Mouse (Mus musculus): ENCODE measurements around the gene 4930595D18Rik. TPM values are rescaled to one million over a fixed set of nuclear protein-coding genes. Genes with fewer than 3 reads are reported as not detected.
A peak's percentile ranks its signal among the peaks of the same experiment; 100 is the strongest.

The 4930595D18Rik gene
- total RNA-seq (2015; ENCODE audit: low replicate concordance) (not detected in 2 replicates), total RNA-seq (2017; ENCODE audit: low replicate concordance) (not detected in 2 replicates)

DNA sequence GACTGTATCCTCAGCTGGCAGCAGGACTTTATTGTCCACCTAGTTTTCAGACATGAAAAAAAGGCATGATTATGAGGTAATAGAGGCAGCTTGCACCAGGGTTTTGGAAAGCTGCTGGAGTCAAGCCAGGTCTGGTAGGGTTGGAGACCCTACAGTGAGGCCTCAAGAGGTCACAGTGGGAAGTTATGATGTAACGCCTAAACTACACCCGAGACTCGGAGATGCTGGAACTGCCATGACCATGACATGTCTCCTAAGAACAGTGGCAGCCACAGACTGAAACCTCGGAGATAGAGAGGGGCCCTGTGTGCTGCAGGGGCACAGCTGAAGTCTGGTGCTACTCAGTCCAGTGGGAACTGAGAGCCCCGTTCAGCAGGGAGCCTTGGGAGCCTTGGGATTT is at the start of gene 4930595D18Rik:
TSS of gene 4930595D18Rik (minus strand) at position 16 of the 400 bp plus-strand sequence.
- no peak for ATAC-seq (replicated peaks; ENCODE audit: low FRiP score, poor library complexity, severe bottlenecking)

DNA sequence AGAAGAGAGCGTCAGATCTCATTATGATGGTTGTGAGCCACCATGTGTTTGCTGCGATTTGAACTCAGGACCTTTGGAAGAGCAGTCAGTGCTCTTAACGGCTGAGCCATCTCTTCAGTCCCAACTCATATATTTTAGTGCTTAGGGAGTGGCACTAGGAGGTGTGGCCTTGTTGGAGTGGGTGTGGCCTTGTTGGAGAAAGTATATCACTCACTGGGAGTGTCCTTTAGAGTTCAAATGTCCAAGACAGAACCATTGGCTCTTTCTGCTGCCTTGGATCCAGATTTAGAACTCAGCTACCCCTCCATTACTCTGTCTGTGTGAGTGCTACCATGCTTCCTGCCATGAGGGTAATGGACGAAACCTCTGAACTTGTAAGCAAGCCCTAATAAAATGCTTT is 49.5 kb upstream of the 4930595D18Rik start:
- no peak for ATAC-seq (replicated peaks; ENCODE audit: low FRiP score, poor library complexity, severe bottlenecking)

DNA sequence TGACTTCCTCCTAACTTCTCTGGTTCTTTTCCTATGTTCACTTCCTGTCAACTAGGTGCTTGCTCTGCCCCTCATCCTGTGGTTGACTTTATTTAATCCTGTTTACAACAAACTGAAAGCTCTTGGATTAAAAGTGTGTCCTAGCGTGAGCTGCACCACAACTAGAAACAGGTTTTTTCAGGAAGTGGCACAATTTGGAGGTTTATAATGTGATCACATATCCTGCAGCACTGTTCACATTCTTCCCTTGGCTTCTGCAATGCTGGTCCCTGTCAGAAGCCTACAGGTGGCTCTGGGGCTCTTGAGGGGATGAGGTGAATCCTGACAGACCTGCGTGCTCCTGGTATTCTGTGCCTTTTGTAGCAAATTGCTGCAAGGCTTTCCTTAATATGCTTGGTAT is 46.5 kb upstream of the 4930595D18Rik start:
- ATAC-seq (replicated peaks; ENCODE audit: low FRiP score, poor library complexity, severe bottlenecking): no peak

DNA sequence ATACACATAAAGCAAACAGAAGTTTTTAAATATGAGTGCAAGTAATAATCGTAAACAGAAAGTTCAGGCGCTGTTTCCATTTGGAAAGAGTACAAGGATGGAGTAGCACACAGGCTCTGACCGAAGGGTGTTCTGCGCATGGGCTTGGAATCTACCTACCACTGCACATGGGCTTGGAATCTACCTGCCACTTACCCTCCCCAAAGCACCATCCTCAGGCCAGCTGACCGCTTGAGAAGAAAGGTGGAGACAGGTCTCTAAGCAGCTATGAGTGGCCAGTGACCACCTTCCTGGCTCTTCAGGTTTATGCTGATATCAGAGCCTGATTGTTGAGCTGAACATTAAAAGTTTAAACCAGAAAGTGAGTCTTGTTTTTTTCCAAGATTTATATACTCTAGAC is 44.2 kb upstream of the 4930595D18Rik start:
- no peak for ATAC-seq (replicated peaks; ENCODE audit: low FRiP score, poor library complexity, severe bottlenecking)

DNA sequence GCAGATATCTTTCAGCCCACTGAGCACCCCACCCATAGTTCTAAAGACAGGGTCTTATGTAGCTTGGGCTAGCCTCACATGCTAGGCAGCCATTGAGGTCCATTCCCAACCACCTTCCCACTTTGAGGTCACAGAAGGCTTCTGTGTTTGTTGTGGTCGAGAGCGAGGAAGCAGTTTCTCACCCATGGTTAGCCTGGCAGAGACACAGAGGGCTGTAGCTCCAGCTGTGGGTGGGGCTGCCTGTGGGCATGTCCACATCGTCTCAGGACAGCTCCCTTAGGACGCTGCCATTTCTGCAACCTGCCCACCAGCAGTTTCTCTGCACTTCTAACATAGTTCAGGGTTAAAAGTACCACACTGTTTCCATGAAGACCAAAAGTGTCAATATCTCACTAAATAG is 43.1 kb upstream of the 4930595D18Rik start:
- no peak for ATAC-seq (replicated peaks; ENCODE audit: low FRiP score, poor library complexity, severe bottlenecking)

DNA sequence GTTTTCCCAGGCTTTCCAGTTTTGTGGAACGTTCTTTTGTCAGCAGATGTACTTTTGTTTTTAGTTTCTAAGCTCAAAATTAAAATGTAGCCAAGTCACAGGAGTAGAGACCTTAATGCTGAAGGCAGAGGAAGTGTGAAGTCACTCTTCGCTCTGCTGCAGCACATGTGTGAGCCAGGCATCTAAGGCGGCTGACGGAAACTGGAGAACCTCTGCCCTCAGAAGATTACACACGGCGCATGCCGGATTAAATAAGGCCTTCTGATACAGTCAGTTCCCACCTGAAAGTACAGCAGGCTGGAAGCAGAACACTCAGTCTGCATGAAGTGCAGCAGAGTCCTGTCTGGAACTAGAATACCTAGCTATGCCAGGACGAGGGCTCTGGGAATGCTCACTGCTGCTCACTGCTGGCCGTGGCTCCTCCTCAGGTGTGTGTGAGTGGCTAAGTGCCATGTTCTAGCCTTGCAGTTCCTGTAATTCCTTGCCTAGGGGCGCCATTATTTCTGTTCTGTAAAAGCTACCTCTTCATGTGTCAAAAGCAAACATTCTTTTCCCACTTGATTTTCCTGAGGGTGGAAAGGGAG is 41.0 kb upstream of the 4930595D18Rik start:
- ATAC-seq (replicated peaks; ENCODE audit: low FRiP score, poor library complexity, severe bottlenecking): no peak

DNA sequence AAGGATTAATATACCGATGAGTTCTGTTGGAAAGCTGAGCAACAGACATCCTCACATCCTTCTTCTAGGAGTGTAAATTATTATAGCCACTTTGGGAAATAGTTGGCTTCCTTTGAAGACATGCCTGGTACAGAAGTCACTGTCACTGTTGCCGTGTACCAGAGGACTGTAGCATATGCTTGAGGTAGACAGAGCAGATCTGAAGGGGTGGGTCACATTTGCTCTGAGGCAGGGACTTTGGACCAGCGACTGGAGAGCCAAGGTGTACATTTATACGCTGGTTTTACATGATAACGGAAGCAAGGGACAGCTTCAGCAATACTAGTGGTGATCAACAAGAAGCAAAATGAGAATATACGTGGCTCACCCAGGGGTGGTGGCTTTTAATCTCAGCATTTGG is 34.6 kb upstream of the 4930595D18Rik start:
- ATAC-seq (replicated peaks; ENCODE audit: low FRiP score, poor library complexity, severe bottlenecking): no peak

DNA sequence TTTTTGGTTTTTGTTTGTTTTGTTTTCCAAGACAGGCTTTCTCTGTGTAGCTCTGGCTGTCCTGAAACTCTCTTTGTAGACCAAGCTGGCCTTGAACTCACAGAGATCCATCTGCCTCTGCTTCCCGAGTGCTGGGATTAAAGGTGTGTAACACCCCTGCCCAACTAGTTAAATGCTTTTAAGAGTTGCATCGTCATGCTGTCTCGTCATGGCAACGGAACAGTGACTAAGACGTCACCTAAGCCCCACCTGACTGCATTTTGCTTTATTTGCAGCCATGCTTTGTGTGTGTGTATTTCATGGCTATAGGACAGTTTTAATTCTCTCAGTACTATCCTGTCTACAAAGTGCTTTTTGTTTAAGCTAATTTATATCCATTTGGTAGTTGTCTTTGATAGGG is 27.4 kb upstream of the 4930595D18Rik start:
- no peak for ATAC-seq (replicated peaks; ENCODE audit: low FRiP score, poor library complexity, severe bottlenecking)

DNA sequence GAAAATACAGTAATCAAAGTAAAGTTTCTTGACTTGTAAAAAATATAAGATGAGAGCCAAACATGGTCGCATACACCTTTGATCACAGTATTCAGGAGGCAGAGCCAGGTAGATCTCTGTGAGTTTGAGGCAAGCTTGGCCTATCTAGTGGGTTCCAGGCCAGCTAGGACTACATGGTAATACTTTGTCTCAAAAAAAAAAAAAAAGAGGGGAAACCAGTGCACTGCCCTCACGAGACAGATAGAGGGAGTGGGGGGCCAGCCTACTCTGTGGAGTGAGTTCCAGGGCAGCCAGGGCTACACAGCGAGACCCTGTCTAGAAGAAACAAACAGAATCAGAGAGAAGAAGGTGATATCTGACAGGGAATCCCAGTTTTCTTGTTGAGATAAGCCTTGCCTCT is 23.4 kb upstream of the 4930595D18Rik start:
- ATAC-seq (replicated peaks; ENCODE audit: low FRiP score, poor library complexity, severe bottlenecking): no peak

DNA sequence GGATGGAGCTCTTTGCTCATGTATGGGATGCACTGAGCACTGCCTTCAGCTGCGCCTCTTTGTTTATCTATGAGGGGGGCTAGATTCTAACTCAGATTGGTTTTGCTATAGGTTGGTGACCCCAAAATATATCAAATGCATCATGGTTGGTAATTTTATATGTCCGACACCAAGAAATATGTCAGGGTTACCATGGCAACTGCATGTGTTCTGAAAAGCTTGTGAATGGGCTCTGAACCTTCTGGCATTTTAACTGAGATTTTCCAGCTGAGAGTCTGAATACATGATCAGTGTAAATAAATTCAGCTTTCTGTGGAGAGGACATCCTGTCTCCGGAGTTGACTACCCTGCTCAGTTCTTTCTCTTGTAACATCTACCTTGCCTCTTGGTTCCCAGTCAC is 19.7 kb upstream of the 4930595D18Rik start:
- no peak for ATAC-seq (replicated peaks; ENCODE audit: low FRiP score, poor library complexity, severe bottlenecking)

DNA sequence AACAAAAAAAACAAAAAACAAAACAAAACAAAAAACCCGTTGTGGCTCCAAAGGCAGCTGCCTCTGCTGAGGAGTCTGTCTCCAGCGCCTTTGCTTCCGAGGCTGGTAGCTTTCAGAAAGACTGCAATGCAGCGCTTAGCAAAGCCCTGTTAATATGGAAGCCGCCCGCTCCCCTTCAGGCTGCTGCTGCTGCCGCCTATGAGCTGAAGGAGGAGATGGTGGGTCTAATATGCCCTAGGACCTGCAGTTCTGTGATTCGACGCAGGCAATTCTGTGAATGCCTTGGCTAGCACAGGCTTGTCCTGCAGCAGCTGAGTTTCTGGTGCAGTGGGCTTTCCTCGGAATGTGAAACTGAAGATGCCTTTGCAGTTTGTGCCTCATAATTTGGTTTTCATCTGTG is 18.8 kb upstream of the 4930595D18Rik start:
- no peak for ATAC-seq (replicated peaks; ENCODE audit: low FRiP score, poor library complexity, severe bottlenecking)

DNA sequence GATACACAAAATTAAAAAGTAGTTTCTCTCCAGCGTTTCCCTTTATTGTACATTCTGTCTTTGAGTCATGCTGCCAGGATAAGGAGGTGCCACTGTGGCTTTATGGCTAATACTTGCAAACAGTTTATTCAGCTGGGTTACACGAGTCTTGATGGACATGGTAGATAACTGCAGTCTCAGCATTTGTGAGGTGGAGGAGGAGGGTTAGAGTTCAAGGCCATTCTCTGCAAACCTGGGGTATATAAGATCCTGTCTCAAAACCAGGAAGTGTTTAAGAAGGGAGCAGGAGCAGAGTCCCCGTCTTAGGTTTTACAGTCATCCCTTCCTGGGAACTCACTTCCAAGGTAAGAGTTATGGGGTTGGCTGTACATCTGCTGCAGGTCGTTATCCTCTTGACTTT is 12.3 kb upstream of the 4930595D18Rik start:
- ATAC-seq (replicated peaks; ENCODE audit: low FRiP score, poor library complexity, severe bottlenecking): no peak

DNA sequence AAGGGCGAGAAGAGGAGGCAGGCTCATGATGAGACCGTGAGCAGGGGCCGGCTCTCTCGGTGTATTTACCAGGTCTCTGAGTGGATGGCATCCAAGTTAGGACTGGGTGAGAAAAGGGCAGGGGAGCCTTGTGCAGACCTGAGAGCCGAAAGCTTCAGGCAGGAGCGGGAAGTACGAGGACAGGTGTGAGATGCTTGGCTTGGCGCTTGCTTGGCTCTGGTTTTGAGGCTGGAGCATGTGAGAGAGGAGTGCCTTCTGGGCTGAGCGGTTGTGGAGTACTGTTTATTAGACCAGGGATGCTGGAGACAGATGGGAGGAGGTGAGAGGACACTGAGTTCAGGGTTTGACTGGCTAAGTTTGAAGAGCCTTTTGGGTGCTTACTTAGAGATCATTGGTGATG is 9.0 kb upstream of the 4930595D18Rik start:
- ATAC-seq (replicated peaks; ENCODE audit: low FRiP score, poor library complexity, severe bottlenecking): no peak

DNA sequence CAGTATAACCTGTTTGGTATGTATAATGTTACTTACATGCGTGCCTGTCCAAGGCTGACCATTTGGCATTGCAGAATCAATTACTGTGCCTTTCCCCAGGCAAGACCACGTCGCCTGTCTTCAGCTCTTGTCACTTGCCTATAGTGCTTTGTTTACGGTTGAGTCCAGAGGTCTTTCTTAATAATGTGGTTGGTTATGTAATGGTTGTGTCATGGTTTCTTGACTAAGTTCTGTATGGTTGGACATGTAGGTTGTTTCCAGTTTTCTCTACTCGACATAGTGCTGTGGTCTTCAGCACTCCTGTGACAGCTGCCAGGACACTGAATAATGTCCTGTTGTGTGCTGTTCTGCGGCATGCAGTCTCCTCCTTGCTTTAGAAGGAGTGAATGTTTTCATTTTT is 8.5 kb upstream of the 4930595D18Rik start:
- ATAC-seq (replicated peaks; ENCODE audit: low FRiP score, poor library complexity, severe bottlenecking): no peak

DNA sequence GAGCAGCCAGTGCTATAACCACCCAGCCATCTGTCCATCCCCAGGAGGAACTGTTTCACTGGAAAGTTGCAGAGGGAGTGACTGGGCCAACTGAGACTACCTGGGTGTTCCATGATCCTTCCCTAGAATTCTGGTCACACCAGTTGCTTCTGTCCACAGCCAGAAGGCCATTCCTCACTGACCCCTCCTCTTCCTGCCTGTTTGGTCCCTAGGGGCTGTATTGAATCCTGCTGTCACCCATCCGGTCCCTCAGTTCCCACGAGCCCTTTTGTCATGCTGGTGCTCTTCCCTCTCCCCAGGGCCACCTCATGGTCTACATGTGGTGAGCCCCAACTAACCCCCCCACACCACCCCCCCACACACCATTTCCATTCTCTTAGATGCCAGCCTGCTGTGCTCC is 6.6 kb upstream of the 4930595D18Rik start:
- no peak for ATAC-seq (replicated peaks; ENCODE audit: low FRiP score, poor library complexity, severe bottlenecking)

DNA sequence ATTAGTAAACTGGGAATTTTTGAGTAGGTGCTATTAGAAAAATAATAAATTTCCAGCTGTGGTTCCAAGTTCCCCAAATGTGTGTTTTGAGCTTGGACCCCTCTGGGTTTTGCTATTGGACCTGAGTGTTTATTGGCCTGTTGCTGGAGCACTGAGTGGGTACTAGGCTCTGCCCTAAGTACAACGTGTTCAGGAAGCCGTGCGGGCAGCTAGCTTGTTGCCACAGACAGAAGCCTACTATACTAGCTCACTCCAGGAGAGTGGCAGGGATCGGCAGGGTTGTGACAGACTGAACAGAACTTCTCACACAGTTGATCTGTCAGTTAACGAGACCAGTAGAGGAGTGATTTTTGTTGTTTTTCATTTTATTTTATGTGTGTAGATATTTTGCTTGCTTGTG is 6.1 kb upstream of the 4930595D18Rik start:
- no peak for ATAC-seq (replicated peaks; ENCODE audit: low FRiP score, poor library complexity, severe bottlenecking)

DNA sequence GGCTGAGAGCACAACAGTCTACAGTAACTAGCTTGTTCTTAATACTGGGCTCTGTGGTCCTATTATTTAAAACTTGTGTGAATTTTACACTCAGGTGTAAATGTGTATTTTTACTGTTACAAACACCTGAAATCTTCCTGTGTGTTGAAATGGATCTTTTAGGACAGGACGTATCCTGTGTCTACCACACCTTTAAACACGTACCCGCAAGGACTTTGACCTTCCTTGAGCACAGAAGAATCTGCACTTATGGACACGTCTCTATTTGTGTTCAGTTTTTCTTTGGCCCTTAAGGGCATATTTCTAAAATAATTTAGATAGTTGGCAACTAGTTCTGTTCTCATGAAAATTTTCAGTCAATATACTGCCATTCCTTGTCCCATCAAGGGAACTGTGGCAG is 4.0 kb upstream of the 4930595D18Rik start:
- no peak for ATAC-seq (replicated peaks; ENCODE audit: low FRiP score, poor library complexity, severe bottlenecking)

DNA sequence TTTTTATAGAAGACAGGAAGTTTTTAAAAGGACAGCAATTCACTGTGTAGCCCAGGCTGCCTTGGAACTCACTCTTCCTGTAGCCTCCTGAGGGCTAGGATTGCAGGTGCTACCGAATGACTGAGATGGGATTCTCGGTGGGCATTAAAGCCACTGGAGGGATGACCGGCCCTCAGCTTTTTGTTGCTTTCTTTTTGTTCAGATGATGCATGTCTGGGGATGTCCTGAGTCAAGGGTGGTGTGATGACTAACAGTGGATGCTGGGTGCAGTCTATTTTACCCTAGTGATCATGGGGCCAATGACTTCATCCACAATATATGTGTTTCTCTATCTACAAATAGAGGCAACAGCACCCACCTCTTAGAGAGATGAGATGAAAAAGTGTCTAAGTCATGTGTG is 2.7 kb upstream of the 4930595D18Rik start:
- ATAC-seq (replicated peaks; ENCODE audit: low FRiP score, poor library complexity, severe bottlenecking): no peak

DNA sequence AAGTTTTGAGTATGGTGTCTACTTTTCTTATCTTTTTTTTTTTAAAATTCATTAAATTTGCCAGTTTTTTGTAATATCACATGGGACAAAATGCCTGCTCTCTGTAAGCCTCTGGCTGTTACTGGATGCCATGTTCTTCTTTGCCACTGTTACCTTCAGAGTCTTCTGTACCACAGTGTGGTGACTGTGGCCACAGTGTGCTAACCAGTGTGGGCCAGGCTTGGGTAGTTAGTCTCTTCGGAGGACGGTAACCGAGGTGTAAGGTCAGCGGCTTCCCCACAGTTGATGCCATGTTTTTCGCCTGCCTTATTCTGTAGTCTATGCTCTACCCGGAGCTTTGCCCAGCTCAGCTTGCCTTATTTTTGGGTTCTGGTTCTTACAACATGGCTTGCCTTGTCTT is 1.9 kb downstream of the 4930595D18Rik start:
- ATAC-seq (replicated peaks; ENCODE audit: low FRiP score, poor library complexity, severe bottlenecking): 0 out of 2 replicates have a peak, but pooled peaks have one; percentile 28

DNA sequence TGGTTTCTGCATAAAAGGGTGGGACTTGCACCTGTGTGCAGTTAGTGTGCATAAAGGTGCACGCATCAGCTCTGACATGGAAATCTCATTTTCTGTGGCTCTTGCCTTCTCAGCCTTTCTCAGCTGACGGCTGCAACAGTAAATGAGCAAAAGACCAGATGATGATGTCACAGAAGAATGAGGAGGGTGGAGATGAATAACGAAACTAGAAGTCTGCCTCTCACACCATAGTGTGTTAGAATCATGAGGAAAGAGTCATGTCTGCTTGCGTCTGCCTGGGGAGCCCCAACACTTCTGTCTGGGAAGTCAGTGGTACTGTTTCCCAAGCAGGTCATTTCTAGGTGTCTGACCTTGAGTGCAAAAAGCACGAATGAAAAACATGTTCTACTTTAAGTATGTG is 2.4 kb downstream of the 4930595D18Rik start:
- ATAC-seq (replicated peaks; ENCODE audit: low FRiP score, poor library complexity, severe bottlenecking): no peak

DNA sequence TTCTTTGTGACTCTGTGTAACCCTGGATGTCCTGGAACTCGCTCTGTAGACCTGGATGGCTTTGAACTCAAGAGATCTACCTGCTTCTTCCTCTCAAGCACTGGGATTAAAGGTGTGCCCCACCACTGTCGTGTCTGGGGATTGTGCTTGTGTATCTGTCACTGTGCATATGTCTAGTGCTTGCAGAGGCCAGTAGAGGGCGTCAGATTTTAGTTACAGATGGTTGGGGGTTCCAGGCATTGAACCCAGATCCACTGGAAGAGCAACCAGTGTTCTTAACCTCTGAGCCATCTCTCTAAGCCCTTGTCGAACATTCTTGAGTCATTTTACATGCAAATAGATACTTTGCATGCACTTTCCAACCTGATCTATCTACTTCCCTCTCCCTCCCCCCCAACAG is 5.5 kb downstream of the 4930595D18Rik start:
- no peak for ATAC-seq (replicated peaks; ENCODE audit: low FRiP score, poor library complexity, severe bottlenecking)

DNA sequence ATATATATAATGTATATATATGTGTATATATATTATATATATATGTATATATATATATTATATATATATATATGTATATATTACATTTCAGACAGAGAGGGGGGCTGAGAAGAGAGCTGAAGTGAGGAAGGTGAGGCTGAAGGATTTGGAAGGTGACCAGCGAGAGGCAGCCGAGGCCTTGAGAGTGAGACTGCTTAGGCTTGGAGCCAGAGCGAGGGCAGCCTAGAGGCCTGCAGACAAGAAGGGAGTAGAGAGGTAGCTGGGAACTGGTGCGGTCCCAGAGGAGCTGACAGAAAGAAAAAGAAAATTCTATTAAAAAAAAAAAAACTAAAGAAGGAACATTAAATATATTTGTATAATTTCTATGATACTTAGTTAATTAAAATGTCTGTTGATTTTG is 15.4 kb downstream of the 4930595D18Rik start:
- ATAC-seq (replicated peaks; ENCODE audit: low FRiP score, poor library complexity, severe bottlenecking): no peak
